Mouse (Mus musculus) cerebellum, adult 8-10 months (tissue): ENCODE data around the gene Mtr.

Experiments
- DNase-seq: peaks from one replicate; pipeline ENCODE4 v3.0.0; 2022

Mtr gene

DNA sequence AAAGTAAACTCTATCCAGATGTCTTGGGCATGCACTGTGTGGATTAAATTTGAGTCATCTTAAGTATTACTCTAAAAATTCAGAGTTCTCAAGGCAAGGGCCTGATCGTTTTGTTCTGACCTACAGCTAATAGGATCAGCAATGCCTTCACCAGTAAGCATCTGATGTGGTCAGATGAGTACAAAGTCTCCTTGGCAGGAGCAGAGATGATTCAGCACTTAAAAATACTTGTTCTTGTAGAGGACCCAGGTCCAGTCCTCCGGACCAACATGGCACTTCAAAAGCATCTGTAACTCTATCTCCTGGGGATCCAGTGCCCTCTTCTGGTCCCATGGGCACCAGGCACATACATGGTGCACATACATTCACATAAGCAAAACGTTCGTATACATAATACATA lies 25.8 kb downstream of the Mtr start:
- DNase-seq: no peak

DNA sequence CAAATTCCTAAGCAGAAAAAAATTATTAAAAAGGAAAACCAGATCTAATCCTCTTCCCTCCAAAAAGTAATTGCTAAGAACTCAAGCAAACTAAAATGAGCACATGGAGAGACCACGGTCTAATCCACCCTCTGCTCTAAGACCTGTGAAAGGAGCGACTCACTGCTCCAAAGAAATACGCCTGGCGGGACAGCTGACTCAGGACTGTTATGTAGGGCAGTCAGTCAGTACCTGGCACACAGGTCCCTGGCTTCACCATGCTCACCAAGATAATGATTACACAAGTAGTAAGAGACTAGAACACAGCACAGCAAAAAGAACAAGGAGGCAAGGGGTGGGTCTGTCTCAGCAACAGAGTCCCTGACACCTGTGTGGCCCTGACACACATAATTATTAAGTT lies 29.7 kb downstream of the Mtr start:
- DNase-seq: no peak

DNA sequence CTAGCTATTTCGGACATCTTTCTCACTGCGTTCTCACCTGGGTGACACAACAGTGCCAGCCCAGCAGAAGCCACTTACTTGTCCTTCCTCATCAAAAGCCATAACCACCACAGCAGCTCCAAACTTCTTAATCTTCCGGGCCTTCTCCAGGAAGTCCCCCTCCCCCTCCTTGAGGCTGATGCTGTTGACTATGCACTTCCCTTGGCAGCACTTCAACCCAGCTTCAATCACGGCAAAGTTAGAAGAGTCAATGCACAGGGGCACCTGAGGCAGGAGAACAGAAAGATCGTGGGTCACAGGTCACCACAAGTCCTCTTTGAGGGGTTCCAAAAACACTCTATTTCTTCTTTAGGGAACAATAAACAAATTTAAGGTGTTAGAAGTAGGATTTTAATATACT lies 30.3 kb downstream of the Mtr start:
- DNase-seq: no peak

- DNase-seq: no peak
Observed at GRCm38 (mm10) chr13:12218603-12219002, 39.3 kb downstream of the Mtr start.

DNA sequence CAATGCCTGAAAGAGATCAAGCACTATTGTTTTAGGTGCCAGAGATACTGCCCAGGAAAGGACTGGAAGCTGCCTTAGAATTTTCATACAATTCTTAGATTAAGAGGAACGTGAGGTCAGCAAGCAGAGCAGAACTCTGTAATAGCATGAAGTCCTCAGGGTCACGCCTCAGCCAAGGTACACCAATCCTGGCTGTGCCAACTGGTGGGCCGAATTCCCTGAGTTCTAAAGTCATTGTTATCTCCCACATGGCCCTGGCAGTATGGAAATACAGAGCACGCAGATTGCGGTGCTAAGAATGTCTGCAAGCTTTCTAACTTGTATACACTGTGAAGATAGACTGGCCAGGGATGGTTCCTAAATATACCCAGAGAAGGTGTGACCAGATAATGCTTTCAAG lies 43.0 kb downstream of the Mtr start:
- DNase-seq: no peak

GRCm38 (mm10) chr13:12211058-12211457 lies 46.9 kb downstream of the Mtr start:
- DNase-seq: no peak

DNA sequence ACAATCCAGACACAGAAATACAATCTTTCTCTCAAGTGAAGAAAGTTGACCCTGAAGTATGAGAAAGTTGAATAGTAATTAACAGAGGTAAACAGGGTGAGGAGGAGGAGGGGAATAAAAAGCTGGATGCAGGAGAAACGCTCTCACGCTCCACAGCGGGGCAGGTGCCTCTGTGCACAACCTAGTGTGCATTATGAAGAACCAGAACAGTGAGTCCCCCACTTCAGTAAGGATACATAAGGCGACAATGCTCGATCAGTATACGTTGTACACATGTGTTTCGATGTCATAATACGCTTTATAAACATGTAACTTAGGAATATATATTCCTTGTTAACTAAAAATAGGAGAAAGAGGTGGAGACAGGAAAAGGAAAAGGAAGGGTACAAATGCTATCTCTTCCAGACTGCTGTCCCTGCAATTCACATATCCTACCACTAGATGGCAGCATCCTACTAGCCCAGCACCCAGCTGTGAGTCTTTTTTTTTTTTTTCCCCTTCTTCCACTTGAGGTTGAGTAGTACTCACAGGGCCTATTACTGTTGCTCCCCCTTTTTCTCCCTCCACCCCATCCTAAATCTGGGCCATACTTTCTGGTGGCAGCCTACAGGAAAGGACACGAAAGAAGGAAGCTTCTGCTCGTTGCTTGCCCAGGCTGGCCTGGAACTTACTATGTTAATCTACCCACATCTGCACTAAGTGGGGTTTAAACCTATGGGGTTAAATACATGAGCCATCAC lies 47.7 kb downstream of the Mtr start:
- no peak for DNase-seq

DNA sequence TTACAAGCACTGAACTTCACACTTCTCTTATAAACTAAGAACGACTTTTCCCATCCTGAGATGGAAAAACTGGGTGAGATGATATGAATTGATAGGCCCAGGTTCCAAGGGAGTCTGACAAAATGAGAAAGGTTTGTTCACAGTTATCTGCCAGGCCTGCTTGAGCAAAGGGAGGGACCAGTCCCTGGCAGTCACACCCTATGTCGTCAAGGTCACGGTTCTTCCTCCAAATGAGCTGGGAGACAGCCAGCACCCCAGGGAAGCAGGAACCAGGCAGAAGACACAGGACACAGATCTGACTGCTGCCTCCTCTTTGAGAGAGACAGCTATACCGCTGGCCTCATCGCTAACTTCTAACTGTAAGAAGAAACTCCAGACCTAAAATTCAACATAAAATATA lies 57.5 kb downstream of the Mtr start:
- DNase-seq: no peak

- DNase-seq: no peak
Observed at GRCm38 (mm10) chr13:12198486-12198885, 59.4 kb downstream of the Mtr start.

- DNase-seq: no peak
Observed at GRCm38 (mm10) chr13:12196861-12197260, 61.1 kb downstream of the Mtr start.

- DNase-seq: peak; percentile 75
Observed at GRCm38 (mm10) chr13:12196012-12196411, 61.9 kb downstream of the Mtr start.

GRCm38 (mm10) chr13:12194942-12195662 lies 62.8 kb downstream of the Mtr start:
- DNase-seq: no peak

GRCm38 (mm10) chr13:12189219-12189618 lies 68.7 kb downstream of the Mtr start:
- DNase-seq: peak; percentile 42

GRCm38 (mm10) chr13:12188804-12189203 lies 69.1 kb downstream of the Mtr start:
- no peak for DNase-seq

GRCm38 (mm10) chr13:12179481-12179880 lies 78.4 kb downstream of the Mtr start:
- no peak for DNase-seq

- DNase-seq: no peak
Observed at GRCm38 (mm10) chr13:12176761-12177160, 81.2 kb downstream of the Mtr start.

- no peak for DNase-seq
Observed at GRCm38 (mm10) chr13:12175988-12176736, 81.8 kb downstream of the Mtr start.

- DNase-seq: no peak
Observed at GRCm38 (mm10) chr13:12167276-12167675, 90.6 kb downstream of the Mtr start.

- DNase-seq: no peak
Observed at GRCm38 (mm10) chr13:12166386-12166785, 91.5 kb downstream of the Mtr start.

DNA sequence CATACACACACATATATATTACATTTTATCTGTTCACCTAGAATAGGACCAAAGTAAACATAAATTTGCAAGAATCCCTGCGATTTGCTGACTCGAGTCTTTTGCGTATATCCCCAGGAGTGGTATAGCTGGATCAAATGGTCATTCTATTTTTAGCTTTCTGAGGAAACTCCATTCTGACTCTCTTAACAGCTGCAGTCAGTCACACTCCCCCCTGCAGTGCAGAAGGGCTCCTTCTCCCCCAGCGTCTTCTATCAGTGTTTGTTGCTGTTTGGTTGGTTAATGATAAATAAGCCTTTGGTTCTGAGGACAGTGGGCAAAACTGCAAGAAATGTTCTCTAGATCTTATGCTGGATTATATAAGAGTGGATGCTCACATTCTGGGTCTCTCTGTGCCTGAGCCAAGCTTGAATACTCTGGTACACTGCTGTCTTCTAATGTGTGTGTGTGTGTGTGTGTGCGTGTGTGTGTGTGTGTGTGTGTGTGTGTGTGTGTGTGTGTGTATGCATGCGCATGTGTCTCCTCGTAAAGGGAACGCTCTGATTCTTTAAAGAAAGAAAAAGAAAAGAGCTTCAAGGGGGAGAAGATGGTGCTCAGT lies 92.4 kb downstream of the Mtr start:
- DNase-seq: no peak

GRCm38 (mm10) chr13:12162457-12162856 lies 95.5 kb downstream of the Mtr start:
- no peak for DNase-seq

GRCm38 (mm10) chr13:12160121-12160475 lies 97.8 kb downstream of the Mtr start:
- DNase-seq: peak; percentile 32

DNA sequence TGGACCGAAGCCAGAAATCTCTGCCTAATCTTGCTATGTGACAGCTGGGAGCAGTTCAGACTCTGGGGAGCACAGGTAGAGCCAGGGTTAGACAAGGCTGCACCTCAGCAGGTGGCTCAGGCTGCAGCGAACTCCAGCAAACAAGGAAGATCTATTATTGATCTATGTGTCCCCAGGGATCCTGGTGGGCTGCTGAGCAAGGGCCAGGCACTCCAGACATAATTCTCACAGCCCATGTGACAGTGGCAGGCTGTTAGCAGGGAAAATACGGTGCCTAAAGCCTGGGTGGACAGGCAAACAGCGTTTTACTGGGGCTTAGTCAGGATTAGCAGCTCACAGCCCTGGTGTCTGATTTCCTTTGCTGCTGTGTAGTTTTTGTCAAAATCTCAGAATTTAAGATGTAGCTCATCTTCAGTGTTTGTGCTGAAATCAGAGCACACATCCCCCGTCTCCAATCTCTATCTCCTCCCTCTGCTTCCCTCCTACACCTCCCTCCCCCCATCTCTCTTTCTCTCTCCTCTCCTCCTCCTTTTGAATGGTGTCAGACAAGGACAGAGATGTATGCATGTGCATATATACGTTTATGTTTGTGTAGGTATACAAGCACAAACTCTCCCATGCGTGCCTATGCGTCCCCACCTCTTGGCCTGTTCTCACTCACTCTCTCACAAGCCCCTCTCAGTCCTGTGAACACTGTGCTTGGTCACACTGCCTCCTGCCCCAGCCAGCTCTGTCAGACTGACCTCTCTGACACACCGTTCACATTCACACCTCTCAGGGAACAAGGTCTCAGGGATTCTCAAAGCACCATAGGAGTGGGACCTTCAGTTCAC lies 98.4 kb downstream of the Mtr start:
- no peak for DNase-seq
